Mouse (Mus musculus): ENCODE measurements around the gene Tedc1. TPM values are rescaled to one million over a fixed set of nuclear protein-coding genes. Genes with fewer than 3 reads are reported as not detected.

Gene Tedc1
- polyA plus RNA-seq, 1 experiment from 2014 or later, result 13.3 TPM

DNA sequence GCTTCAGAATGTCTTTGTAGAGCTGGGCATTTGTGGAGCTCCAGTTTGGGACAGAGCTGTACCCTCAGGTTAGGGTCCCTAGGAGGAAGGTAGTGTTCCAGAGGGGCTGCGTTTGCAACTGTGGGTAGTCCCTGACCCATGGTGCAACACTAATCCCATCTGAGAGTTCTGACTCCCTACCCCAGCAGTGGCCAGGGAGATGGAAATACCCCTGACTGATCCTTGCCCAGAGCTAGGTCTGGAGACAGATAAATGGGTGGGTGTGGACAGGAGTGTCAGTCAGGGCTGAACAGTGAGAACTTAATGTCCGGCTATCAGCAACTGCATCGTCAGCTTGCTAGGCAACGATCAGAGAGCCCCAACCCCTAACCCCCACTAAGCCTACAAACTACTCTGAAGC, 5.6 kb upstream of the Tedc1 start:
- H3K9me3 ChIP-seq (ENCODE audit: control insufficient read depth, low read length), result no peaks in the 10 kb centered on the region
- H3K27me3 ChIP-seq (ENCODE audit: control insufficient read depth, insufficient read depth, low read length), result no peaks in the 10 kb centered on the region
- H3K9ac ChIP-seq (ENCODE audit: low read length), result no peak overlapping the region
- H3K4me2 ChIP-seq (ENCODE audit: low read length), result no peak overlapping the region
- H3K4me3 ChIP-seq (ENCODE audit: control insufficient read depth in 1 of 2, insufficient read depth in 1 of 2, low read depth in 1 of 2, low read length in 2 of 2), result no peak overlapping the region
- 56% methylated on average over 4 of the region's 4 CpGs for WGBS
- no peak for ATAC-seq (ENCODE audit: insufficient number of reproducible peaks, insufficient read depth, low FRiP score, low read depth)
- H3K27ac ChIP-seq (replicated peaks in 1 of 2; ENCODE audit: control insufficient read depth in 1 of 2, insufficient read depth in 1 of 2, low read depth in 2 of 2, low read length in 2 of 2), result no peak overlapping the region
- peaks cover 18% of the 10 kb centered on the region for H3K36me3 ChIP-seq (ENCODE audit: control insufficient read depth, insufficient read depth, low read length)
- peaks cover 53 to 62% of the 10 kb centered on the region in 2 experiments for H3K4me1 ChIP-seq (ENCODE audit: control insufficient read depth in 2 of 2, insufficient read depth in 2 of 2, low read length in 2 of 2)

DNA sequence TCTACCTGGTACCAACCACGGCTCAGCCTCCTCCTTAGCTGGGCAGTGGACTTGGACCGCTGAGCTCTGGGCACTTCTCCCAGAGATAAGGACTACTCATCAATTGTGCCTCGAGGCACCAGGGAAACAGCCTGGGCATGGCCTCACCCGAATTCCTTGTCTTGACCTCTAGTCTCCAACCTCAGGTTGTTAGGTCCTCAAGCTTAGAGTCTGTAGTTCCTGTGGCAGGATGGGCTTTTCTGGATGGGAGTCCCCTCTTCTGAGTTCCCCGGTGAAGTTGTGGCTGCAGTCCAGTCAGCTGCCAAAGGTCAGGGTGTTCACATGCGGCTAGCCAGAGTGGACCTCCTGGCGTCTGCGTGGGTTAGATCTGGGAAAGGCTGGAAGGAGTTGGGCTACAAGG, 5.2 kb upstream of the Tedc1 start:
- Histone ChIP-seq H3K4me3 (ENCODE audit: control insufficient read depth in 1 of 2, insufficient read depth in 1 of 2, low read depth in 1 of 2, low read length in 2 of 2) (peak overlapping the region in 1 of 2 experiments; percentile 58; a peak in 1 of 4 replicates), H3K4me1 (ENCODE audit: control insufficient read depth in 2 of 2, insufficient read depth in 2 of 2, low read length in 2 of 2) (peaks cover 48 to 58% of the 10 kb centered on the region in 2 experiments), H3K36me3 (ENCODE audit: control insufficient read depth, insufficient read depth, low read length) (peaks cover 14% of the 10 kb centered on the region; the same call in 1 of the 2 replicates), H3K4me2 (ENCODE audit: low read length) (peak overlapping the region; percentile 91; the same call in 1 of the 2 replicates), H3K9me3 (ENCODE audit: control insufficient read depth, low read length) (no peaks in the 10 kb centered on the region), H3K27ac (replicated peaks in 1 of 2; ENCODE audit: control insufficient read depth in 1 of 2, insufficient read depth in 1 of 2, low read depth in 2 of 2, low read length in 2 of 2) (peak overlapping the region in 1 of 2 experiments; percentile 25; a peak in 1 of 4 replicates), H3K9ac (ENCODE audit: low read length) (no peak overlapping the region), H3K27me3 (ENCODE audit: control insufficient read depth, insufficient read depth, low read length) (no peaks in the 10 kb centered on the region)
- WGBS, result 53% methylated on average over 8 of the region's 8 CpGs
- no peak for ATAC-seq (ENCODE audit: insufficient number of reproducible peaks, insufficient read depth, low FRiP score, low read depth)

DNA sequence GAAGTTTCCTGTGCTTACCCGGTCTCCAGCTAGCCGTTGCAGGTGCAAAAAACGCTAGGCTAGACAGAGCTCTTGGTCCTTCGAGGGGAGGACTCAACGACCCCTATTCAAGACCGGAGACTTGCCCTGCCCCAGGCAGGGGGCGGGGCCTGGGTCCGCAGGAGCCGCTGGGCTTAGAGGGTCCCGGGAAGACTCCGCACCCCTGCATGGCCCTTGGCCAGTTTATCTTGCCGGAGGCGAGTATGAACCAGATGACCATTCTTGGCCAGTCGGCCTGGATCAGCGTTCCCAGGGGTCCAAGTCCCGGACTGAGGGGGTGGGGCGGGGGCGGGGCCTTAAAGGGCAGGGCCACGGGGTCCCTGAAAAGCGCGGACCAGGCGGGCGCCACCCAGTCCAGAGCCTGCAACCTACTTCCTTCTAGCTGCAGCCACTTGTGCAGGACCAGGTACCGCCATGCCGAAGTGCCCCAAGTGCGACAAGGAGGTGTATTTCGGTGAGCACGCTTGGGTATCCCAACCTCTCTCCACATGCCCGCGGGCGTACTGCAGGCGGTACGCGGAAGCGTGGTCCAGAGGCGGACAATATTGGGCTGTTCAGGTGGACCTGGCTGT, 4.5 kb upstream of the Tedc1 start:
- Histone ChIP-seq H3K27me3 (ENCODE audit: control insufficient read depth, insufficient read depth, low read length) (no peaks in the 10 kb centered on the region), H3K9ac (ENCODE audit: low read length) (peak overlapping the region; percentile 79), H3K9me3 (ENCODE audit: control insufficient read depth, low read length) (no peaks in the 10 kb centered on the region), H3K4me3 (ENCODE audit: control insufficient read depth in 1 of 2, insufficient read depth in 1 of 2, low read depth in 1 of 2, low read length in 2 of 2) (peak overlapping the region; percentile 47 to 58), H3K27ac (replicated peaks in 1 of 2; ENCODE audit: control insufficient read depth in 1 of 2, insufficient read depth in 1 of 2, low read depth in 2 of 2, low read length in 2 of 2) (peak overlapping the region in 1 of 2 experiments; percentile 25; a peak in 1 of 4 replicates), H3K4me2 (ENCODE audit: low read length) (peak overlapping the region; percentile 91), H3K36me3 (ENCODE audit: control insufficient read depth, insufficient read depth, low read length) (0 out of 2 replicates have a peak, but pooled peaks cover 8% of the 10 kb centered on the region), H3K4me1 (ENCODE audit: control insufficient read depth in 2 of 2, insufficient read depth in 2 of 2, low read length in 2 of 2) (peaks cover 41 to 53% of the 10 kb centered on the region in 2 experiments)
- under 1% methylated on average over 36 of the region's 36 CpGs for WGBS
- ATAC-seq (ENCODE audit: insufficient number of reproducible peaks, insufficient read depth, low FRiP score, low read depth), result 0 out of 2 replicates have a peak, but pooled peaks have one; percentile 9

DNA sequence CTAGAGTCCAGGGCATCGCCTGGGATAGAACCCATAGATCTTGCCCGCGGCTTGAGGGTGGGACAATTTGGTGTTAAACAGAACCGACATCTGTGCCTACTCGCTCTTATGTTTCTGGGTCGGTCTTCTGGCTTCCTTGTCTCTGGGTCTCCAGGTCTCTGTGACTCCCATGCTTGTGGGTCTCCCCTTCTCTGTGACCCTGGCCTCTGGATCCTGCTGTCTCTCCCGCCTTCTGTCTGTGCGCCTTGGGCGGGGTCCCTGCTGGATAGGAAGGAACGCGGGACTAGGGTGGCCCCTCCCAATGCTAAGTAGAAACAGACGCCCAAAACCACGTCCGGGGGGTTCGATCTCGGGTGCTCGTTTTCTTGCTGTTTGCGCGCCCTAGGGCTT, 4.0 kb upstream of the Tedc1 start:
- Histone ChIP-seq H3K4me2 (ENCODE audit: low read length) (peak overlapping the region; percentile 91), H3K27me3 (ENCODE audit: control insufficient read depth, insufficient read depth, low read length) (no peaks in the 10 kb centered on the region), H3K27ac (replicated peaks in 1 of 2; ENCODE audit: control insufficient read depth in 1 of 2, insufficient read depth in 1 of 2, low read depth in 2 of 2, low read length in 2 of 2) (0 out of 4 replicates have a peak overlapping the region, but pooled peaks of 1 of the 2 experiments have one; percentile 25), H3K9me3 (ENCODE audit: control insufficient read depth, low read length) (no peaks in the 10 kb centered on the region), H3K36me3 (ENCODE audit: control insufficient read depth, insufficient read depth, low read length) (0 out of 2 replicates have a peak, but pooled peaks cover 3% of the 10 kb centered on the region), H3K4me3 (ENCODE audit: control insufficient read depth in 1 of 2, insufficient read depth in 1 of 2, low read depth in 1 of 2, low read length in 2 of 2) (peak overlapping the region; percentile 47 to 58), H3K9ac (ENCODE audit: low read length) (peak overlapping the region; percentile 79), H3K4me1 (ENCODE audit: control insufficient read depth in 2 of 2, insufficient read depth in 2 of 2, low read length in 2 of 2) (peaks cover 41 to 53% of the 10 kb centered on the region in 2 experiments)
- WGBS, result 9% methylated on average over 19 of the region's 19 CpGs
- ATAC-seq (ENCODE audit: insufficient number of reproducible peaks, insufficient read depth, low FRiP score, low read depth), result no peak

DNA sequence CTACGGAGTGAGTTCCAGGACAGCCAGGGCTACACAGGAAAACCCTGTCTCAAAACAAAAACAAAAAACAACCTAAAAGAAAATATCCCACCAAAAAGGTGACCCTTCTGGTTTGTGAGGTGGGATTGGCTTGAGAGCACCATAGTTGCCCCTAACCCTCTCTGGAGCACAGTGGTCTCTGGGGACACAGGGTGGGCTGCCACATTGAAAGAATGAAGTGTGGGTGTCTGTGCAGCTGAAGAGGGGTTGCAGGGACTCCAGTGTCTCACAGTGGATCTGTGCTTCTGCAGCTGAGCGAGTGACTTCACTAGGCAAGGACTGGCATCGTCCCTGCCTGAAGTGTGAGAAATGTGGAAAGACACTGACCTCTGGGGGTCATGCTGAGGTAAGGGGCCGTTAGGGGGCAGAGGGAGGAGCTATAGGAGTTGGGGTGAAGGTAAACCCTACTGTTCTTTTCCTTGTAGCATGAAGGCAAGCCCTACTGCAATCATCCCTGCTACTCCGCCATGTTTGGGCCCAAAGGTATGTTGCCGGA, 3.2 kb upstream of the Tedc1 start:
- H3K27ac ChIP-seq (replicated peaks in 1 of 2; ENCODE audit: control insufficient read depth in 1 of 2, insufficient read depth in 1 of 2, low read depth in 2 of 2, low read length in 2 of 2), result no peak overlapping the region
- peaks cover 34 to 47% of the 10 kb centered on the region in 2 experiments for H3K4me1 ChIP-seq (ENCODE audit: control insufficient read depth in 2 of 2, insufficient read depth in 2 of 2, low read length in 2 of 2)
- H3K9me3 ChIP-seq (ENCODE audit: control insufficient read depth, low read length), result no peaks in the 10 kb centered on the region
- peak overlapping the region; percentile 79; the same call in 1 of the 2 replicates for H3K9ac ChIP-seq (ENCODE audit: low read length)
- peak overlapping the region; percentile 91 for H3K4me2 ChIP-seq (ENCODE audit: low read length)
- WGBS, result 72% methylated on average over 6 of the region's 6 CpGs
- 0 out of 2 replicates have a peak, but pooled peaks cover under 1% of the 10 kb centered on the region for H3K36me3 ChIP-seq (ENCODE audit: control insufficient read depth, insufficient read depth, low read length)
- no peaks in the 10 kb centered on the region for H3K27me3 ChIP-seq (ENCODE audit: control insufficient read depth, insufficient read depth, low read length)
- no peak for ATAC-seq (ENCODE audit: insufficient number of reproducible peaks, insufficient read depth, low FRiP score, low read depth)
- H3K4me3 ChIP-seq (ENCODE audit: control insufficient read depth in 1 of 2, insufficient read depth in 1 of 2, low read depth in 1 of 2, low read length in 2 of 2), result peak overlapping the region in 1 of 2 experiments; percentile 58; a peak in 3 of 4 replicates

DNA sequence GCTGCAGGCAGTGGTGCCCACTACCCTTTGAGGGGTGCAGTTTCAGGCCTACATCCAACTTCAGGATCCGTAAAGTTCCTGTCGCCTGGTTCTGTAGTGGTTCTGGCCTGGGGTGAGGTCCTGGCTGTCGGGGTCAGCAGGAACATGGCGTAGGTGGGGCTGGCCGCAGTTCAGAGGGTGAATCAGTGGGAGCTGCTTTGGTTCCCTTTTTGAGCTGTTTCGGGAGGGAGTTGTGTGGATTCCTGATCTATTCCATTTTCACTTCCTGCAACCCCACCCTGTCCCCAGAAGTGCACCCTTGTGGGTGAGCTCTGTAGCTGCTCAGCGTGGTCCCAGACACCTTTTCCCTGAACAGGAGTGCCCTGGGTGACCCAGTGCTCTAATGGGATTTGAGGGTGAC, 2.2 kb upstream of the Tedc1 start:
- Histone ChIP-seq H3K4me3 (ENCODE audit: control insufficient read depth in 1 of 2, insufficient read depth in 1 of 2, low read depth in 1 of 2, low read length in 2 of 2) (no peak overlapping the region), H3K9ac (ENCODE audit: low read length) (no peak overlapping the region), H3K4me2 (ENCODE audit: low read length) (no peak overlapping the region), H3K9me3 (ENCODE audit: control insufficient read depth, low read length) (no peaks in the 10 kb centered on the region), H3K36me3 (ENCODE audit: control insufficient read depth, insufficient read depth, low read length) (0 out of 2 replicates have a peak, but pooled peaks cover 3% of the 10 kb centered on the region), H3K4me1 (ENCODE audit: control insufficient read depth in 2 of 2, insufficient read depth in 2 of 2, low read length in 2 of 2) (peaks cover 28 to 39% of the 10 kb centered on the region in 2 experiments), H3K27me3 (ENCODE audit: control insufficient read depth, insufficient read depth, low read length) (no peaks in the 10 kb centered on the region), H3K27ac (replicated peaks in 1 of 2; ENCODE audit: control insufficient read depth in 1 of 2, insufficient read depth in 1 of 2, low read depth in 2 of 2, low read length in 2 of 2) (no peak overlapping the region)
- no peak for ATAC-seq (ENCODE audit: insufficient number of reproducible peaks, insufficient read depth, low FRiP score, low read depth)
- WGBS, result 90% methylated on average over 7 of the region's 7 CpGs

DNA sequence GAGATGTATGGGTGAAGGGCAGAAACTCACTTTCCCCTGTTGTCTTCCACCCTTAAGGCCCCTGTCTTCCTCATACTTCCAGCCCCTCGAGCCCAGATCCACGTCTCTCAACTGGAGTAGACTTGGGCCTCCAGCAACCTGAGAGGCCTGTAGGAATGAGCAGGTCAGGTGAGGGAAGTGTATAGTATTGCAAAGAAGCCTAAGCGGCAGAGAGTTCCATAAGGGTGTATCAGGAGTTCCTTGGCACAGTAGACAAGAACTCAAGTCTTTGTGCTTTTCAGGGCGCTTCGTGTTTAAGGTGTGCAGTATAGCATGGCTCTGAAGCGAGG, 1.5 kb upstream of the Tedc1 start:
- WGBS, result 73% methylated on average over 6 of the region's 6 CpGs

More for the DNA sequence above, 1.5 kb upstream of the Tedc1 start:
- Histone ChIP-seq H3K4me3 (ENCODE audit: control insufficient read depth in 1 of 2, insufficient read depth in 1 of 2, low read depth in 1 of 2, low read length in 2 of 2) (peak overlapping the region; percentile 41 to 61; a peak in 2 of 4 replicates), H3K9ac (ENCODE audit: low read length) (peak overlapping the region; percentile 78), H3K36me3 (ENCODE audit: control insufficient read depth, insufficient read depth, low read length) (0 out of 2 replicates have a peak, but pooled peaks cover 3% of the 10 kb centered on the region), H3K4me2 (ENCODE audit: low read length) (peak overlapping the region; percentile 81), H3K4me1 (ENCODE audit: control insufficient read depth in 2 of 2, insufficient read depth in 2 of 2, low read length in 2 of 2) (peaks cover 25 to 35% of the 10 kb centered on the region in 2 experiments), H3K9me3 (ENCODE audit: control insufficient read depth, low read length) (no peaks in the 10 kb centered on the region), H3K27me3 (ENCODE audit: control insufficient read depth, insufficient read depth, low read length) (no peaks in the 10 kb centered on the region), H3K27ac (replicated peaks in 1 of 2; ENCODE audit: control insufficient read depth in 1 of 2, insufficient read depth in 1 of 2, low read depth in 2 of 2, low read length in 2 of 2) (peak overlapping the region; percentile 83 to 84)
- no peak for ATAC-seq (ENCODE audit: insufficient number of reproducible peaks, insufficient read depth, low FRiP score, low read depth)
